Mouse (Mus musculus) heart, postnatal 14 days (tissue): ENCODE data around the gene Clic1. TPM values are rescaled to one million over a fixed set of nuclear protein-coding genes. Genes with fewer than 3 reads are reported as not detected.

Experiments used
- total RNA-seq, 2 experiments: library from RNA; stranded (reverse); gene quantifications; 2 replicates each; pipeline ENCODE4 v1.2.3; 2021

Gene Clic1
- total RNA-seq, 2 experiments from 2014 or later = 61.6 to 72.9 TPM

Other genes with a start within 250 kb of the Clic1 start
- gene Cyp21a1, start 245.4 kb upstream of the Clic1 start, total RNA-seq = not detected
- 10 to 100 TPM; 10.7 to 13.5 TPM for gene Stk19, start 213.0 kb upstream of the Clic1 start, total RNA-seq
- 10 to 100 TPM; 17.5 to 18.2 TPM for gene Dxo, start 212.9 kb upstream of the Clic1 start, total RNA-seq
- gene Skiv2l, start 199.8 kb upstream of the Clic1 start, total RNA-seq = 10 to 100 TPM; 25.0 to 25.4 TPM
- gene Nelfe, start 199.6 kb upstream of the Clic1 start, total RNA-seq = 10 to 100 TPM; 13.1 to 15.5 TPM
- gene Cfb, start 187.4 kb upstream of the Clic1 start, total RNA-seq = 1 to 10 TPM; 6.3 to 7.8 TPM
- gene Zbtb12, start 170.5 kb upstream of the Clic1 start, total RNA-seq = 1 to 10 TPM; 5.1 to 6.1 TPM
- gene Gm20547, start 167.9 kb upstream of the Clic1 start, total RNA-seq = not detected
- gene C2, start 151.7 kb upstream of the Clic1 start, total RNA-seq = 1 to 10 TPM; 4.3 to 6.0 TPM
- gene Ehmt2, start 151.5 kb upstream of the Clic1 start, total RNA-seq = 10 to 100 TPM; 45.2 to 49.4 TPM
- gene Slc44a4, start 135.5 kb upstream of the Clic1 start, total RNA-seq = under 1 TPM in 1 of 2 experiments, not detected in 1; 0.17 TPM
- 10 to 100 TPM; 14.0 to 14.6 TPM for gene Neu1, start 118.7 kb upstream of the Clic1 start, total RNA-seq
- 1 to 10 TPM; 3.8 to 3.9 TPM for gene Hspa1b, start 90.7 kb upstream of the Clic1 start, total RNA-seq
- gene Gm20481, start 80.1 kb upstream of the Clic1 start, total RNA-seq = not detected
- 1 to 10 TPM; 2.3 to 3.3 TPM for gene Hspa1a, start 77.8 kb upstream of the Clic1 start, total RNA-seq
- 1 to 10 TPM; 2.7 to 4.7 TPM for gene Hspa1l, start 77.3 kb upstream of the Clic1 start, total RNA-seq
- gene Lsm2, start 68.1 kb upstream of the Clic1 start, total RNA-seq = 10 to 100 TPM; 19.2 to 25.0 TPM
- gene Vars, start 49.0 kb upstream of the Clic1 start, total RNA-seq = 10 to 100 TPM; 24.5 to 26.0 TPM
- 1 to 10 TPM; 5.3 to 5.9 TPM for gene Vwa7, start 33.4 kb upstream of the Clic1 start, total RNA-seq
- gene Sapcd1, start 21.9 kb upstream of the Clic1 start, total RNA-seq = under 1 TPM; 0.34 to 0.48 TPM
- gene Msh5, start 3.2 kb upstream of the Clic1 start, total RNA-seq = 1 to 10 TPM; 1.6 to 2.0 TPM
- gene Ddah2, start 9.1 kb downstream of the Clic1 start, total RNA-seq = 10 to 100 TPM; 49.3 to 50.0 TPM
- not detected for gene Ly6g6c, start 15.4 kb downstream of the Clic1 start, total RNA-seq
- under 1 TPM; 0.61 to 0.74 TPM for gene Mpig6b, start 16.2 kb downstream of the Clic1 start, total RNA-seq
- not detected for gene Ly6g6e, start 26.9 kb downstream of the Clic1 start, total RNA-seq
- gene Ly6g6d, start 28.1 kb downstream of the Clic1 start, total RNA-seq = 1 to 10 TPM in 1 of 2 experiments, under 1 TPM in 1; 0.67 to 3.3 TPM
- not detected for gene Ly6g6f, start 35.6 kb downstream of the Clic1 start, total RNA-seq
- 10 to 100 TPM; 53.7 to 56.7 TPM for gene Abhd16a, start 39.3 kb downstream of the Clic1 start, total RNA-seq
- gene Ly6g5c, start 58.3 kb downstream of the Clic1 start, total RNA-seq = not detected
- under 1 TPM in 1 of 2 experiments, not detected in 1; 0.41 TPM for gene Ly6g5b, start 65.5 kb downstream of the Clic1 start, total RNA-seq
- gene Gpank1, start 71.5 kb downstream of the Clic1 start, total RNA-seq = 1 to 10 TPM; 7.0 to 7.7 TPM
- gene Csnk2b, start 72.1 kb downstream of the Clic1 start, total RNA-seq = 100 to 1,000 TPM; 172 to 176 TPM
- gene D17H6S53E, start 76.4 kb downstream of the Clic1 start, total RNA-seq = 10 to 100 TPM; 28.0 to 29.6 TPM
- gene Apom, start 82.1 kb downstream of the Clic1 start, total RNA-seq = not detected
- gene Bag6, start 85.2 kb downstream of the Clic1 start, total RNA-seq = 100 to 1,000 TPM; 237 to 245 TPM
- gene Prrc2a, start 114.9 kb downstream of the Clic1 start, total RNA-seq = 100 to 1,000 TPM; 148 to 174 TPM
- 1 to 10 TPM; 1.4 to 2.8 TPM for gene Aif1, start 126.1 kb downstream of the Clic1 start, total RNA-seq
- gene Lst1, start 138.5 kb downstream of the Clic1 start, total RNA-seq = 1 to 10 TPM; 3.8 to 4.0 TPM
- gene Ltb, start 144.5 kb downstream of the Clic1 start, total RNA-seq = 1 to 10 TPM; 1.2 to 3.8 TPM
- under 1 TPM; 0.29 to 0.39 TPM for gene Tnf, start 152.0 kb downstream of the Clic1 start, total RNA-seq
- gene Lta, start 155.4 kb downstream of the Clic1 start, total RNA-seq = under 1 TPM in 1 of 2 experiments, not detected in 1; 0.20 TPM
- gene Gm16181, start 170.9 kb downstream of the Clic1 start, total RNA-seq = under 1 TPM in 1 of 2 experiments, not detected in 1; 0.71 TPM
- gene Atp6v1g2, start 183.7 kb downstream of the Clic1 start, total RNA-seq = 1 to 10 TPM; 4.1 to 4.4 TPM
- 10 to 100 TPM in 1 of 2 experiments, 1 to 10 TPM in 1; 8.4 to 10.4 TPM for gene Nfkbil1, start 185.8 kb downstream of the Clic1 start, total RNA-seq
- gene Ddx39b, start 191.8 kb downstream of the Clic1 start, total RNA-seq = 100 to 1,000 TPM; 107 to 118 TPM
- gene H2-D1, start 212.8 kb downstream of the Clic1 start, total RNA-seq = 10 to 100 TPM; 77.3 to 77.5 TPM